Mouse (Mus musculus): Measurements from ENCODE around the gene Mphosph6. TPM values are rescaled to one million over a fixed set of nuclear protein-coding genes. Genes with fewer than 3 reads are reported as not detected.

Gene Mphosph6
- polyA plus RNA-seq, 1 experiment from 2014 or later, result 52.6 TPM

DNA sequence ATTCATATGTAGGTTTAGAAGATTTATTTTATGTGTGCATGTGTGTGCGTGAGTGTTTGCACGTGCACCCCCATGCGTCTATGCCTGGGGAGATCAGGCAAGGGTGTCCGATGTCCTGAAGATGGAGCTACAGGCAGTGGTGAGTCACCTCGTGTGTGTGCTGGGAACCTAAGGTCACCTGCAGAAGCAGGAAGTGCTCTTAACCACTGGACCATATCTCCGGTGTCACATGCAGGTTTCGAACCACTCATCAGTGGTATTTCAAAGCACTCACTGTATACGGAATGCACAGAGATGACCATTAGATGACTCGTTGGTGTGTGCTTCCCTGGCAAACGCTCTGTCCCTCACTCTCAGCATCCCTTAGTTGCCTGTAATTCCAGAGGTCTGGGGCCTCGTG is 43.8 kb downstream of the Mphosph6 start:
- H3K4me3 ChIP-seq (ENCODE audit: low read depth, low read length), result no peak overlapping the region
- H3K27ac ChIP-seq (ENCODE audit: low read depth), result no peak overlapping the region
- no peak overlapping the region for H3K9ac ChIP-seq (ENCODE audit: low read length)
- H3K4me1 ChIP-seq (replicated peaks; ENCODE audit: control insufficient read depth, insufficient read depth, low read length), result no peaks in the 10 kb centered on the region
- no peaks in the 10 kb centered on the region for H3K27me3 ChIP-seq (replicated peaks; ENCODE audit: control insufficient read depth, insufficient read depth, low read length)
- H3K9me3 ChIP-seq (ENCODE audit: control insufficient read depth, low read length), result peaks cover 5% of the 10 kb centered on the region; the same call in 1 of the 2 replicates
- DNase-seq (ENCODE audit: low spot score) (no peak), ATAC-seq (replicated peaks; ENCODE audit: low FRiP score, low TSS enrichment, low read depth) (no peak)
- H3K4me2 ChIP-seq (ENCODE audit: low read length), result no peak overlapping the region
- H3K36me3 ChIP-seq (ENCODE audit: control insufficient read depth, insufficient read depth, low read length), result no peaks in the 10 kb centered on the region
- 77% methylated on average over 11 of the region's 11 CpGs for WGBS

DNA sequence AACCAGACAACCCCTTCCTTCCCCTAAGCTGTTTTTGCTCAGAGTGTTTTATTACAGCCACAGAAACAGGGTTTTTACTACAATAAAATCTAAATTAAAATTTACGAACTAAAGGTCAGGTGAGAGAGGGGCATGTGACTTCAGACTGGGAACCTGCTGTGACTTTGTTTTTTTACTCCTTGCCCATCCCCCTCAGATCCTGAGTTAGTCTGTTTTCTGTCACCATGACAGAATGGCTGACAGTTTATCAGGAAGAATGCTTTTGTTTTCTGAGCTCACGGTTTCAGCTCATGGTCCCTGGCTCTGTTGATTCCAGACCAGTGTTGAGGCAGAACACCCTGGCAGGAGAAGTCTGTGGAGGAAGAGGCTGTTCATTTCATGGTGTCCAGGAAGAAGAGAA is 52.3 kb downstream of the Mphosph6 start:
- Histone ChIP-seq H3K27me3 (replicated peaks; ENCODE audit: control insufficient read depth, insufficient read depth, low read length) (no peaks in the 10 kb centered on the region), H3K27ac (ENCODE audit: low read depth) (no peak overlapping the region), H3K9me3 (ENCODE audit: control insufficient read depth, low read length) (no peaks in the 10 kb centered on the region), H3K4me2 (ENCODE audit: low read length) (no peak overlapping the region), H3K4me1 (replicated peaks; ENCODE audit: control insufficient read depth, insufficient read depth, low read length) (no peaks in the 10 kb centered on the region), H3K4me3 (ENCODE audit: low read depth, low read length) (no peak overlapping the region), H3K36me3 (ENCODE audit: control insufficient read depth, insufficient read depth, low read length) (no peaks in the 10 kb centered on the region), H3K9ac (ENCODE audit: low read length) (no peak overlapping the region)
- ATAC-seq (replicated peaks; ENCODE audit: low FRiP score, low TSS enrichment, low read depth), result no peak
- DNase-seq (ENCODE audit: low spot score), result no peak
- WGBS, result 49% methylated on average over 2 of the region's 2 CpGs

DNA sequence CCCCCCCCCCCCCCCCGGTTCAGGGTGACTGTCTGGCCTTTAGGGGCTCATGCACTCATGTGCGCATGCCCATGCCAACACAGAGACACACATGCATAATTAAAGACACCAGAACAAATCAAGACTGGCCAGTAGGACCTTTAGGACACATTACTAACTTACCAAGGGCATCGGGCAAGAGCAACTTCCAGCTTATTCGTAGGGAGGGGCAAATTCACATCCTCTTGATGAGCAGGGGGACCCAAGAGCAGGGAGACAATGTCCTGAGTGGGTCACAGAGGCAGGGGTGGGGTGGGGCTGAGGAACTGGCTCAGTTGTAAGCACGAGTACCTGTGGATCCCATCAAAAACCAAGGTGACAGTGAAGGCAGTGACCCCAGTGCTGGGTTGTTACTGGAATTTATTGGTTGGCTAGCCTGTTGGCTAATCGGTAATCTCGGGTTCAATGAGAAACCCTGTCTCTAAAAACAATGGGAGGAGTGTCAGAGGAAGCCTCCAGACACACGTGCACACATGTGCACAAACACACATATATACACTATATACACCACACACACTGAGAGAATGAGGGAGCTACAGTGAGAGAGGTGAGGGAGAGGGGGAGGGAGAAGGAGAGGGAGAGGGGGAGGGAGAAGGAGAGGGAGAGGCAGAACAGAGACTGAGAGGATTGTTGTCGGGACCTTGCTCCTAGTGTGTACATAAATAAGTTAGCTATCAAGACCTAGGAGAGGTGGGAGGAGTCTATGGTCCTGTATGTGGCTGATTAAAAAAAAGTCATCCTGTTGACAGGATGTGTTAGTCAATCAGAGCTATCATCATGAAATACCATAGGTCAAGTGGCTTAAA is 53.6 kb downstream of the Mphosph6 start:
- Histone ChIP-seq H3K4me3 (ENCODE audit: low read depth, low read length) (no peak overlapping the region), H3K9ac (ENCODE audit: low read length) (no peak overlapping the region), H3K4me1 (replicated peaks; ENCODE audit: control insufficient read depth, insufficient read depth, low read length) (no peaks in the 10 kb centered on the region), H3K9me3 (ENCODE audit: control insufficient read depth, low read length) (no peaks in the 10 kb centered on the region), H3K36me3 (ENCODE audit: control insufficient read depth, insufficient read depth, low read length) (no peaks in the 10 kb centered on the region), H3K27me3 (replicated peaks; ENCODE audit: control insufficient read depth, insufficient read depth, low read length) (no peaks in the 10 kb centered on the region), H3K27ac (ENCODE audit: low read depth) (no peak overlapping the region), H3K4me2 (ENCODE audit: low read length) (no peak overlapping the region)
- DNase-seq (ENCODE audit: low spot score), result no peak
- whole genome bisulfite sequencing, result 76% methylated on average over 9 of the region's 9 CpGs
- no peak for ATAC-seq (replicated peaks; ENCODE audit: low FRiP score, low TSS enrichment, low read depth)

DNA sequence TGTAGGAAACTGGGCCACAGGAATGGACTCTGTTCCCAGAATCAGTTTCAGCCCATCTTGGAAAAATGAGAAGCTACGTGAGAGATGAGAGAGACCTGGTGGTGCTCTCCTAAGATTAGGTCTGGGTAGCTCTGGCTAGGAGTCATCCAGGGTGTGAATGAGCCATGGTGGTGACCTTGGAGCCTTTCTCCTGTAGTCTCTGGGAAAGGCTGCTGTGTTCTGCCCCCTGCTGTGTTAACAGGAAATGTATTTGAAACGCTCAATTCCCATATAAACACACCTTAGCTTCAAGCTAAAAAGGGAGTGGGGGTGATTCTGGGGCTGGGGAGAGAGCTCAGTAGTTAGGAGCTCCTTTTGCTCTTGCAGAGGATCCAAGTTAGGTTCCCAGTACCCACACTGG is 54.3 kb downstream of the Mphosph6 start:
- 35% methylated on average over 2 of the region's 2 CpGs for WGBS

DNA sequence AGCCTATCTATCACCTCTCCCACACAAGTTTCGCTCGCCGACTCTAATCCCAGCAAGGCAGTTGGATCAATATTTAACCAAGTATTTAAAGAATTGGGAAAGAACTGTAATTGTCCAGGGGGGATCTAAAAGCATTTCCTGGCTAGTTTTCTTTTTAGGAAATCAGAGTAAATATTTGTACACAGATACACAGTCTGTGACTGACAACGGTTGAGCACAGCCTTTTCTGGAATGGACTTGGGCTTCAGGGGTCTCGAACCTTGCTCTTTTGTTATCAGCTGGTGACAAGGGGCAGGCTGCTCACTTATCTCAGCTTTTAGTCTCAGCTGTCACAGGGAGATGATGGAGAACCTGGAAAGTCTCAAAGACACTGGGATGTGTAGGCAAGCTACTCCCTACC is 55.1 kb downstream of the Mphosph6 start:
- Histone ChIP-seq H3K9ac (ENCODE audit: low read length) (no peak overlapping the region), H3K36me3 (ENCODE audit: control insufficient read depth, insufficient read depth, low read length) (no peaks in the 10 kb centered on the region), H3K4me3 (ENCODE audit: low read depth, low read length) (no peak overlapping the region), H3K27me3 (replicated peaks; ENCODE audit: control insufficient read depth, insufficient read depth, low read length) (no peaks in the 10 kb centered on the region), H3K4me2 (ENCODE audit: low read length) (no peak overlapping the region), H3K27ac (ENCODE audit: low read depth) (no peak overlapping the region), H3K4me1 (replicated peaks; ENCODE audit: control insufficient read depth, insufficient read depth, low read length) (no peaks in the 10 kb centered on the region), H3K9me3 (ENCODE audit: control insufficient read depth, low read length) (no peaks in the 10 kb centered on the region)
- WGBS, result 78% methylated on average over 5 of the region's 5 CpGs
- ATAC-seq (replicated peaks; ENCODE audit: low FRiP score, low TSS enrichment, low read depth), result no peak
- DNase-seq (ENCODE audit: low spot score), result no peak

More for the DNA sequence above, 54.3 kb downstream of the Mphosph6 start:
- no peak overlapping the region for H3K9ac ChIP-seq (ENCODE audit: low read length)
- ATAC-seq (replicated peaks; ENCODE audit: low FRiP score, low TSS enrichment, low read depth), result no peak
- no peaks in the 10 kb centered on the region for H3K9me3 ChIP-seq (ENCODE audit: control insufficient read depth, low read length)
- H3K4me2 ChIP-seq (ENCODE audit: low read length), result no peak overlapping the region
- no peaks in the 10 kb centered on the region for H3K36me3 ChIP-seq (ENCODE audit: control insufficient read depth, insufficient read depth, low read length)
- DNase-seq (ENCODE audit: low spot score), result no peak
- H3K27ac ChIP-seq (ENCODE audit: low read depth), result no peak overlapping the region
- no peaks in the 10 kb centered on the region for H3K27me3 ChIP-seq (replicated peaks; ENCODE audit: control insufficient read depth, insufficient read depth, low read length)
- no peak overlapping the region for H3K4me3 ChIP-seq (ENCODE audit: low read depth, low read length)
- H3K4me1 ChIP-seq (replicated peaks; ENCODE audit: control insufficient read depth, insufficient read depth, low read length), result no peaks in the 10 kb centered on the region

DNA sequence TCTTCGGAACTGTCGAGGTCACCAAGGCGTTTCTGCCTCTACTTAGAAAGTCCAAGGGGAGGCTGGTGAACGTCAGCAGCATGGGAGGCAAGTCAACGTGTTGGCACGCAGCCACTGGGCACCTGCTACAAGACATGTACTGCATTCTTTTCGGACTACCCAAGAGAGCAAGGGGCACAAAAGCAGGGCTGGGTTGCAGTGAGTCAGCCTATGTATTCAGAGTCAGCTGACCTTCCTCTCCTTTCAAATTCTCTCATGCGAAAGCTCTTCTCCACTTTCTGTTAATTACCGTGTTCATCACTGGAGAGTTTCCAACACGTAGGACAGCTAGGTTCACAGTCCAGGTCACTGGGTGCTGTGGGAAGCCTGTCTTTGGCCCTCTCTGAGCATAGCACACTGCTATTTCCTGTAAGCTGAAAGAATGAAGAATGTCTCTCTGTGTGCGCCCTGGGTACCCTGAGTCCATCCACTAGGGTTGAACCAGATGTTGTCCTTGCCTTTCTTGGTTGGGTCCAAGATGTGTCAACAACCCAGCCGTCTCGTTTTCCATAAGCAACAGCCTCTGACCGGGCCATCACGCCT is 59.2 kb downstream of the Mphosph6 start:
- H3K9me3 ChIP-seq (ENCODE audit: control insufficient read depth, low read length), result no peaks in the 10 kb centered on the region
- no peaks in the 10 kb centered on the region for H3K4me1 ChIP-seq (replicated peaks; ENCODE audit: control insufficient read depth, insufficient read depth, low read length)
- 82% methylated on average over 15 of the region's 15 CpGs for WGBS
- no peaks in the 10 kb centered on the region for H3K27me3 ChIP-seq (replicated peaks; ENCODE audit: control insufficient read depth, insufficient read depth, low read length)
- no peak overlapping the region for H3K4me2 ChIP-seq (ENCODE audit: low read length)
- no peaks in the 10 kb centered on the region for H3K36me3 ChIP-seq (ENCODE audit: control insufficient read depth, insufficient read depth, low read length)
- no peak for DNase-seq (ENCODE audit: low spot score)
- H3K4me3 ChIP-seq (ENCODE audit: low read depth, low read length), result no peak overlapping the region
- H3K9ac ChIP-seq (ENCODE audit: low read length), result no peak overlapping the region
- no peak overlapping the region for H3K27ac ChIP-seq (ENCODE audit: low read depth)
- ATAC-seq (replicated peaks; ENCODE audit: low FRiP score, low TSS enrichment, low read depth), result no peak

Other genes with a start within 250 kb of the Mphosph6 start
- 4.2 and 4.4 TPM in 2 replicates for gene Sdr42e1, start 128.3 kb downstream of the Mphosph6 start, polyA plus RNA-seq (2014; fragmentation: Nextera tagmentation; extraction: Ambion mirVana)
- gene Hsd17b2, start 100.0 kb downstream of the Mphosph6 start, polyA plus RNA-seq (2014; fragmentation: Nextera tagmentation; extraction: Ambion mirVana), result 14.1 and 16.2 TPM in 2 replicates

Measured in intestine, embryonic 14.5 days (tissue).